Mouse (Mus musculus) hindbrain, embryonic 12.5 days (tissue): ENCODE results near the gene Alg9. TPM values are rescaled to one million over a fixed set of nuclear protein-coding genes. Genes with fewer than 3 reads are reported as not detected.

Experiments used
- ATAC-seq: fragments of 200-750 bp; cut with Nextera tagmentation; 2 replicates; pipeline ENCODE4 v1.8.0; 2017; ENCODE audit warnings: moderate TSS enrichment; ENCODE audit not compliant: low FRiP score
- H3K27ac ChIP-seq: fragments of 300-500 bp; sonication (generic); 2 replicates; pipeline ENCODE4 v1.5.1; 2016; ENCODE audit warnings: mild to moderate bottlenecking
- H3K27me3 ChIP-seq: fragments of 300-500 bp; sonication (generic); 2 replicates; pipeline ENCODE4 v1.6.1; 2016; ENCODE audit warnings: mild to moderate bottlenecking
- H3K36me3 ChIP-seq: fragments of 300-500 bp; sonication (generic); 2 replicates; pipeline ENCODE4 v1.6.1; 2016; ENCODE audit warnings: mild to moderate bottlenecking
- H3K4me1 ChIP-seq: fragments of 300-500 bp; sonication (generic); 2 replicates; pipeline ENCODE4 v1.6.1; 2016
- H3K4me2 ChIP-seq: fragments of 300-500 bp; sonication (generic); replicated peaks from 2 replicates; pipeline ENCODE4 v1.6.1; 2016; ENCODE audit warnings: mild to moderate bottlenecking
- H3K4me3 ChIP-seq: fragments of 300-500 bp; sonication (generic); 2 replicates; pipeline ENCODE4 v1.5.1; 2016; ENCODE audit warnings: mild to moderate bottlenecking
- H3K9ac ChIP-seq: fragments of 300-500 bp; sonication (generic); 2 replicates; pipeline ENCODE4 v1.6.1; 2016; ENCODE audit warnings: mild to moderate bottlenecking, moderate library complexity
- H3K9me3 ChIP-seq: fragments of 300-500 bp; sonication (generic); replicated peaks from 2 replicates; pipeline ENCODE4 v1.6.1; 2016; ENCODE audit warnings: mild to moderate bottlenecking
- WGBS: fragments of 180-500 bp; shearing (Covaris S2); methylation state at CpG from one replicate; pipeline ENCODE4 v1.1.7; 2016; 5-methylcytosine and 5-hydroxymethylcytosine counted together
- polyA plus RNA-seq: library from polyadenylated mRNA; unstranded; fragments of >200 nt; fragmentation: Nextera tagmentation; extraction: Ambion mirVana; gene quantifications from 2 replicates; pipeline ENCODE4 v1.2.1, GENCODE M21; 2016

The Alg9 gene
- polyA plus RNA-seq, 1 experiment from 2014 or later, result 44.9 TPM

GRCm38 (mm10) chr9:50808471-50808870 lies 33.7 kb downstream of the Alg9 start:
- no peak overlapping the region for H3K4me2 ChIP-seq
- 78% methylated on average over 6 of the region's 6 CpGs for WGBS
- no peak for ATAC-seq
- H3K27me3 ChIP-seq, result no peaks in the 10 kb centered on the region
- peaks cover 56% of the 10 kb centered on the region for H3K36me3 ChIP-seq
- no peak overlapping the region for H3K27ac ChIP-seq
- no peak overlapping the region for H3K4me3 ChIP-seq
- H3K4me1 ChIP-seq, result no peaks in the 10 kb centered on the region
- no peak overlapping the region for H3K9ac ChIP-seq
- H3K9me3 ChIP-seq, result no peaks in the 10 kb centered on the region

GRCm38 (mm10) chr9:50809146-50809545 lies 34.3 kb downstream of the Alg9 start:
- no peak overlapping the region for H3K27ac ChIP-seq
- no peaks in the 10 kb centered on the region for H3K4me1 ChIP-seq
- H3K27me3 ChIP-seq, result no peaks in the 10 kb centered on the region
- 92% methylated on average over 13 of the region's 13 CpGs for WGBS
- no peak overlapping the region for H3K4me3 ChIP-seq
- no peaks in the 10 kb centered on the region for H3K9me3 ChIP-seq
- H3K36me3 ChIP-seq, result peaks cover 59% of the 10 kb centered on the region
- H3K9ac ChIP-seq, result no peak overlapping the region
- ATAC-seq, result no peak
- H3K4me2 ChIP-seq, result no peak overlapping the region

GRCm38 (mm10) chr9:50811187-50811586 lies 36.4 kb downstream of the Alg9 start:
- Histone ChIP-seq H3K4me3 (no peak overlapping the region), H3K4me2 (no peak overlapping the region), H3K9me3 (no peaks in the 10 kb centered on the region), H3K27me3 (no peaks in the 10 kb centered on the region), H3K27ac (no peak overlapping the region), H3K36me3 (peaks cover 53% of the 10 kb centered on the region), H3K9ac (no peak overlapping the region), H3K4me1 (no peaks in the 10 kb centered on the region)
- 95% methylated on average over 7 of the region's 7 CpGs for WGBS
- ATAC-seq, result no peak

DNA sequence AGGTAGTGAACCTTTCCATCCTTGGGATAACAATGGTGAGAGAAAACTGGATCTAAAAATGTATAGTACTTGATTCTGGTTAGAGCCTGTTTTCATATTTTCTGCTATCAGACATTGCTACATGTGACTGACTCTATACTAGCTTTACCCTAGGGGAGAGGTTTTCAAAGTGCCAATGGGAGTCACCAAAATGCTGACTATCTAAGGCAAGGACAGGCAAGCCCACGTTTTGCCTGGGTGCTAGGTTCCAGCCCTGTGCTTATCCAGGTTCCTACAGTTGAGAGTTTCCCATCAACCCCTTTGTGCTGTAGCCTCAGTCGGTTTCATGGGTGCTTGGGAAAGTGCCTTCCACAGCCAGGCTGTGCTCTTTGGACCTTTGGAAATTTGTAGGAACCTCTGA lies 36.9 kb downstream of the Alg9 start:
- H3K36me3 ChIP-seq, result peaks cover 54% of the 10 kb centered on the region

DNA sequence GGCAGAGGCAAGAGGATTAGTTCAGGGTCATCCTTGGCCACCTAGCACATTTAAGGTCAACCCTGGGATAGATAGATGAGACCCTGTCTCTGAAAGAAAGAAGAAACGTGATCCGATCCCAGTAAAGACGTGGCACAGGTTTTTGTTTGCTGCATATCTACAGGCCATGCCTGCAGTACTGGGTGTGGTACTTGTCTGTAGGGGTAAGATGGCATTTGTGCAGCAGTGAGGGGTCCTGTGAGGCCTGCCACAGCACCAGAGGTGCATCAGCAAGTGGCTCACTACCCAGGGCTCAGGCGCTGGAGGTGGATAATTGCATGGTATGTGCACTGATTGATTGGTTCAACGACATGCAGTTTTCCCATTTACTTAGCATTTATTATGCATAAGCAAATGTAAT lies 39.0 kb downstream of the Alg9 start:
- H3K36me3 ChIP-seq, result peaks cover 47% of the 10 kb centered on the region

More for the DNA sequence above, 36.9 kb downstream of the Alg9 start:
- Histone ChIP-seq H3K9ac (no peak overlapping the region), H3K9me3 (no peaks in the 10 kb centered on the region), H3K27ac (no peak overlapping the region), H3K4me2 (no peak overlapping the region), H3K4me3 (no peak overlapping the region), H3K4me1 (no peaks in the 10 kb centered on the region), H3K27me3 (no peaks in the 10 kb centered on the region)
- 83% methylated on average over 2 of the region's 2 CpGs for WGBS
- ATAC-seq, result no peak

DNA sequence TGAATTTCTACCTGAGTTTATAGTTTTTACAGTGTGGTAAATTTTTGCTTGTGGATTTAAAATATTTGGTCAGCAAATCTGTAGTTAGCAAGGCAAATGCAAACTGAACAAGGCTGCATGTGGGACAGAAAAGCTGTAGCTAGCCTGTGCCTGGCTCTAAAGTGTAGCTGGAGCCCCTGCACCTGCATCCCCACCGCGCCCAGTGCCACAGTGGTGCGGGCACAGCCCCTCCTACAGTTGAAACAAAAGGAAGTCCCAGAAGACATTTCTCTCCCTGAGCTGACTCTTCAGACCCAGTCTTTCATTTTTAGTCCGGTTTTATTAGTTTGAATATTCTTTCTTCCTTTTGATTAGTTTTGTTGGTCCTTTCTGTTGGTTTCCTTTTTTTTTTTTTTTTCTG lies 40.8 kb downstream of the Alg9 start:
- Histone ChIP-seq H3K4me3 (no peak overlapping the region), H3K9ac (no peak overlapping the region), H3K36me3 (peaks cover 46% of the 10 kb centered on the region), H3K9me3 (no peaks in the 10 kb centered on the region), H3K4me1 (no peaks in the 10 kb centered on the region), H3K27ac (no peak overlapping the region), H3K4me2 (no peak overlapping the region), H3K27me3 (no peaks in the 10 kb centered on the region)
- ATAC-seq, result no peak
- WGBS, result 99% methylated on average over 4 of the region's 4 CpGs

More for the DNA sequence above, 39.0 kb downstream of the Alg9 start:
- Histone ChIP-seq H3K9me3 (no peaks in the 10 kb centered on the region), H3K9ac (no peak overlapping the region), H3K4me1 (no peaks in the 10 kb centered on the region), H3K4me2 (no peak overlapping the region), H3K27me3 (no peaks in the 10 kb centered on the region), H3K4me3 (no peak overlapping the region), H3K27ac (no peak overlapping the region)
- WGBS, result 94% methylated on average over 5 of the region's 5 CpGs
- ATAC-seq, result no peak

- Histone ChIP-seq H3K27ac (no peak overlapping the region), H3K36me3 (peaks cover 46% of the 10 kb centered on the region)
- WGBS, result 95% methylated on average over 1 of the region's 1 CpGs
Measured at GRCm38 (mm10) chr9:50816512-50816911, 41.7 kb downstream of the Alg9 start.

GRCm38 (mm10) chr9:50818050-50818449 lies 43.2 kb downstream of the Alg9 start:
- Histone ChIP-seq H3K27me3 (no peaks in the 10 kb centered on the region), H3K4me2 (no peak overlapping the region), H3K9ac (no peak overlapping the region), H3K4me1 (no peaks in the 10 kb centered on the region), H3K9me3 (no peaks in the 10 kb centered on the region), H3K4me3 (no peak overlapping the region), H3K36me3 (peaks cover 50% of the 10 kb centered on the region), H3K27ac (no peak overlapping the region)
- no peak for ATAC-seq
- WGBS, result 90% methylated on average over 6 of the region's 6 CpGs

More at GRCm38 (mm10) chr9:50816512-50816911, 41.7 kb downstream of the Alg9 start:
- no peaks in the 10 kb centered on the region for H3K27me3 ChIP-seq
- H3K9me3 ChIP-seq, result no peaks in the 10 kb centered on the region
- H3K4me1 ChIP-seq, result no peaks in the 10 kb centered on the region
- no peak for ATAC-seq
- H3K4me3 ChIP-seq, result no peak overlapping the region
- no peak overlapping the region for H3K4me2 ChIP-seq
- no peak overlapping the region for H3K9ac ChIP-seq

GRCm38 (mm10) chr9:50819716-50820115 lies 44.9 kb downstream of the Alg9 start:
- no peaks in the 10 kb centered on the region for H3K9me3 ChIP-seq
- H3K36me3 ChIP-seq, result peaks cover 47% of the 10 kb centered on the region
- no peaks in the 10 kb centered on the region for H3K27me3 ChIP-seq
- no peak overlapping the region for H3K4me3 ChIP-seq
- H3K27ac ChIP-seq, result no peak overlapping the region
- ATAC-seq, result no peak
- WGBS, result 92% methylated on average over 6 of the region's 6 CpGs
- H3K9ac ChIP-seq, result no peak overlapping the region
- H3K4me1 ChIP-seq, result no peaks in the 10 kb centered on the region
- H3K4me2 ChIP-seq, result no peak overlapping the region

DNA sequence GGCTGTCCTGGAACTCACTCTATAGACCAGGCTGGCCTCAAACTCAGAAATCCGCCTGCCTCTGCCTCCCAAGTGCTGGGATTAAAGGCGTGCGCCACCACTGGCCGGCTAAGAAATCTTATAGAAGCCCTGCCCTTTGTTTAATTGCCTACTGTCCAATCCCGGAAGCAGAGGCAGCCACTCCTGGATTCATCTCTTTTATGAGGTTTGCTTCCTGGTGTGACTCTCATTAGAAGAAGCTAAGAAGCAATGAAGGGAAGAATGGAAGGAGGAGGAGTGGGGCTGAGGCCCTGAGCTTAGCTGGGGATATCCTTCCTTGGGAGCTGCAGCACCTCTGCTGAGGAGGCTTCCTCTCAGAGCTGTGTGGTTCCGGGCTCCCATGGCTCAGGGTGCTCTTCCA lies 46.8 kb downstream of the Alg9 start:
- ATAC-seq, result no peak
- H3K36me3 ChIP-seq, result peaks cover 41% of the 10 kb centered on the region
- no peak overlapping the region for H3K4me3 ChIP-seq
- H3K9ac ChIP-seq, result no peak overlapping the region
- no peaks in the 10 kb centered on the region for H3K4me1 ChIP-seq
- no peaks in the 10 kb centered on the region for H3K9me3 ChIP-seq
- H3K27me3 ChIP-seq, result no peaks in the 10 kb centered on the region
- no peak overlapping the region for H3K4me2 ChIP-seq
- 92% methylated on average over 6 of the region's 6 CpGs for WGBS
- H3K27ac ChIP-seq, result no peak overlapping the region

DNA sequence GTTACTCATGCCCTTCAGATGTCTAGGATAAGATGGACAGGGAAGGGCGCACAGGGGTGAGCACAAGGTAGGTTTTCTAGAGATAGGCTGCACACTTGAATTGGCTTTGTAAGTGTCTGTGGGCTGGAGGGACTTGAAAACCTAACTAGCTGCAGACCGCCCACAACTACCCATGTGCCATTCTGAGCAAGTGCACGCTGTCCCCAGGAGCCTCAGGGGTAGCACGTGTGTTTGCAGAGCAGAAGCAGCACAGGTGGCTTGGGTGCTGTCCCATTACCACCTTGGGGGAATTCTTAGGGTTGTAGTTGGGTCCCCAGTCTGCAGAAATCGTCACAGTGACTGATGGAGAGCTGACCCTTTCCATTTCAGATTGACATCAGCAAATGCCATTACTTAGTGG lies 47.4 kb downstream of the Alg9 start:
- ATAC-seq, result no peak

DNA sequence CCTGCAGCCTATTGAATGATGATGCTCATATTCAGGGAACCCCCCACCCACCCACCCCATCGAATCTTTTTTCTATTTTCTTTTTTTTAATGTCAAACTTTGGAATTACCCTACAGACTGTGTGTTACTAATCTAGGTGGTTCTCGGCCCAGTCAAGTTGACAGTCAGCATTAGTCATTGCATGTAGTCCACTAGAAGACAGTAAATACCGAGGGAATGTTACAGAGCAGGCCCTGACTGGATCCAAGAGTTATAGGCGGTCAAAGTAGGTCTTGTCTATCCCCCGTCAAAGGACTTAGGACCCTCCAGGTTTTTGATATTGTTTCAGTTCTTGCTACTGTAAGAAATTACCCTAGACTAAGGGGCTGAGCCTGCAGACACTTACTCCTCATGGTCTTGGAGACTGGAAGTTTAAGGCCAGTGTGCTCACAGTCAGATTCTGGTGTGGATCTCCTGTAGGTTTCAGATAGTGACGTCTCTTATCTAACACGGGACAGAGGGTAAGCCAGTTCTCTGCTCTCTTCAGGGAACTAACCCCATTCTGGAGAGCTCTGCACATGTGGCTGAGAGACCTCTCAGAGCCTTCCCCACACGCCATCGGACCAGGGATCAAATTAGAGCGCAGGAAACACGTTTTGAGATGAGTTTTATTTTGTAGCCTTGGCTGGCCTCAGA lies 49.1 kb downstream of the Alg9 start:
- no peak for ATAC-seq
- 89% methylated on average over 11 of the region's 11 CpGs for WGBS
- Histone ChIP-seq H3K27me3 (no peaks in the 10 kb centered on the region), H3K9ac (no peak overlapping the region), H3K4me2 (no peak overlapping the region), H3K9me3 (no peaks in the 10 kb centered on the region), H3K4me3 (no peak overlapping the region), H3K27ac (no peak overlapping the region), H3K4me1 (no peaks in the 10 kb centered on the region), H3K36me3 (peaks cover 33% of the 10 kb centered on the region)

More for the DNA sequence above, 47.4 kb downstream of the Alg9 start:
- Histone ChIP-seq H3K27ac (no peak overlapping the region), H3K4me3 (no peak overlapping the region), H3K36me3 (peaks cover 36% of the 10 kb centered on the region), H3K27me3 (no peaks in the 10 kb centered on the region), H3K9ac (no peak overlapping the region), H3K4me1 (no peaks in the 10 kb centered on the region), H3K4me2 (no peak overlapping the region), H3K9me3 (no peaks in the 10 kb centered on the region)
- 95% methylated on average over 5 of the region's 5 CpGs for WGBS

- ATAC-seq, result no peak
Measured at GRCm38 (mm10) chr9:50831514-50831913, 56.7 kb downstream of the Alg9 start.

More at GRCm38 (mm10) chr9:50831514-50831913, 56.7 kb downstream of the Alg9 start:
- no peak overlapping the region for H3K9ac ChIP-seq
- no peak overlapping the region for H3K27ac ChIP-seq
- H3K4me1 ChIP-seq, result no peaks in the 10 kb centered on the region
- H3K4me2 ChIP-seq, result no peak overlapping the region
- no peaks in the 10 kb centered on the region for H3K27me3 ChIP-seq
- no peaks in the 10 kb centered on the region for H3K9me3 ChIP-seq
- no peak overlapping the region for H3K4me3 ChIP-seq
- H3K36me3 ChIP-seq, result peaks cover 9% of the 10 kb centered on the region; the same call in 1 of the 2 replicates
- 91% methylated on average over 5 of the region's 5 CpGs for WGBS
